Mouse (Mus musculus): ENCODE data around the gene Macrod2.

Gene Macrod2

DNA sequence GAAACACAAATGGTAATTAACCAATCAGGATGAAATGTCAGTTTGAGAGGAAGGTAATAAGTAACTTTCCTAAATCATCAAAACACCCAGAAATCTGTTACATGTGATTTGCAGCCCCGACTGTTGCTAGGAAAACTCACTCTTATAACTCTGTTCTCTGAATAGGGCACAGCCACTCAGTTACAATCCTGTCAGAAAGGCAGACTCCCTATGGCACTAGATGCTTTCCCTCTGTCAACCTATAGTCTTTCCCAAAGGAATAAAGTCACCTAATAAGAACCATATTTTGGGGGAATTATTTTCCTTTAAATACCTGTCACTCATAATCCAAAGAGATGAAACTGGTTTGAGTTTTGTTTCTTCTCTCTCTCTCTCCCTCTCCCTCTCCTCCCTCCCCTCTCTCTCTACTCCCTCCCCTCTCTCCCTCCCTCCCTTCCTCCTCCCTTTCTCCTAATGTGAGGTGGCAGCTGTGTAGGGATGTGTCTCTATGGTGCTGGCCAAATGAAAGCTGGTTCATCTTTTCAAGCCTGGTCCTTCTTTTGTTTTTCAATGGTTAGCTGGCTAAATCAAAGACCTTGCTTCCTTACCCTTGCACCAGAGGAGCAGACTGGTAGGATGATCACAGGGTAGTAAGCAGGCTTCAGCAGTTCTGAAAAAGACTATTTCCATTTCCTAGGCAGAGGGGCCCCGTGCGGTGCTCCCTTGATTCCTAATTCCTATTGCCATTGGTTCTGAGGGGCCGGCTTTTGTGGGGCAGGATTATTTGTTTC lies 661.8 kb downstream of the Macrod2 start:
- DNase-seq (ENCODE audit: low read depth, low spot score): no peak

DNA sequence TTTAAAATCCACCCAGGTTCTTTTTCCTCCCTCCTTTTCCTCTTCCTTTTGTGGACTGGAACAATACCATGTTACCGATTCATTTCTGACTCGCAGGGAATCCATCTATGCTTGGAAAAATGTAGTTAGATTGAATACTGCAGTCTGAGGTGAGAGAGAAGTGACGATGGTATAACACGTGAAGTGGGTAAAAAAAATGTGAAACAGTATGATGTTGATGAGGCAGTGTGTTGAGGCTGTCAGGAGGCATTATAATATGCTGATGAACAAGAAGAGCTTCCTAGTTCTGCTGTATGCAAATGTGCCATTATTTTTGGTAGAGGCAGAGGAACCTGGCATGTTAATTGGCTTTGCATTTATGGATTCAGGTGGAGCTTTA lies 662.3 kb downstream of the Macrod2 start:
- no peak for DNase-seq (ENCODE audit: low read depth, low spot score)

DNA sequence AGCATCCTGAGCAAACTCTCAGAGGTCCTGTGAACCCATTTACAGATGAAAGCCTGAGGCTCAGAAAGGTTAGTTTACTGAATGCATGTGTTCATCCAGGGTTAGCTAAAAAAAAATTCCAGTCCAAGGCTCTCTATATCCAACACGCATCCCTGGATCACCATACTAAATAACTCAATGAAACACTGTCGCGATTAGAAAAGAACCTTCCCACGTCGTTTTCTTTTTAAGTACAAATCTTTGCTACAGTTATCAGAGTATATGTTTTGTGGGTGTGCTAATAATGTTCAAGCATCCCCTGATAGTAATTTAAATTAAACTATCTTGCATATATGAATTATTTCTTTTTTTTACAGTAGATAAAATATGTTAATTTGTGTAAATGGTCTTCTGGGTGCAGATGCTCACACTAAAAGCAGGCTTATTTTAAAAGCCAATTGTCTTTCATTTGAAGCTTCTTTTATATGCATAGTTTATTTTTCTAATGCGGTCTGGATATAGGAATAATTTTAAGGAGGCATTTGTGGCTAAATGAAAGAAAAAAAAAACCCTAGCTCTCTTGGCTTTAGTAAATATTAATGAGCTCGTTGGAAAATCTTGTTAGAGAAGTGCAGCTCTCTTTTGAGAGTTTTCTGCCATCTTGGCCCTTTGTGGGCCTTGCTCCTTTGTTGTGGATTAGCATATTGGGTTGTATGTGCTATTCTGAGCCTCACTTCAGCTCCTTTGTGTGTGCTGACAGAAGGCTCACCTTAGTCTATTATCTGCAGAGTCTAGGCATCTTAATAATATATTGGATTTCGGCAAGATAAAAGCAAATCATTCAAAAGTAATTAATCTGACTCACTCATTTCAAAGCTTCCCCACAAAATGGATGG lies 679.1 kb downstream of the Macrod2 start:
- DNase-seq (ENCODE audit: low read depth, low spot score): no peak

DNA sequence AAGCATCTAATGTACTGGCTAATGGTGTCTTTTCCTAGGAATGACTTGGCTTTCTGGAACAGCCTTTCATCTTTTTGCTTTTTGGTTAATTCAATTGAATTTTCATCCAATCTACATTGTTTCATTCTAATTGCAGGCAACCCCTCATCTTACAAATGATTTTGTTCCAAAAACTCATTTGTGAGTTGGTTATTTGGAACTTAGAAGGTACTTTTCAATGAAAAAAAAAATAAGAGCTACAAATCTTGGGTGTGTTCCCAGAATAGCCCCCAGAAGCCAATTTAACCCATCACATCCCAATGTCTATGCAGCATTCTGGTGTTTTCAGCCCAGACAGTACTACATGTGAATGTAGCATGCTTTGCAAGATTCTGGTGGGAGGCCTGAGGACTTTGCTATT lies 683.1 kb downstream of the Macrod2 start:
- DNase-seq (ENCODE audit: low read depth, low spot score): no peak

DNA sequence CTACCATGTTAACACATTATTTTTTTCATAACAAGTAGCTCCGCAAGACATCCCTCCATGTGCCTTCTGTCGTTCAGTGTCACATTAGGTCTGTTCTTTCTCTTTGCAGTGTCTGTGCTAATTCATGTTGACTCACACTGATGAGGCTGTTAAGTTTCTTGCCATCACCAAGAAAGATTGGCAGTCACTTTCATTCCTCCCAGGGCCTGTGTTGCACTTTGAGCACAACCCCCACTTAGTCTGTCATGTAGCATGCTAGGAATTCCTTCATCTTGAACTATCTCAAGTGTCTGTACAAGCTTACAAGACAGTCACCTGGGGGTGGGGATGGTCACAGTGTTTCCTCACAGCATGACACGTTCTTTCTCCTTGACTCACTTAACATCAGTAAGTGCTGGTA lies 696.2 kb downstream of the Macrod2 start:
- no peak for DNase-seq (ENCODE audit: low read depth, low spot score)

DNA sequence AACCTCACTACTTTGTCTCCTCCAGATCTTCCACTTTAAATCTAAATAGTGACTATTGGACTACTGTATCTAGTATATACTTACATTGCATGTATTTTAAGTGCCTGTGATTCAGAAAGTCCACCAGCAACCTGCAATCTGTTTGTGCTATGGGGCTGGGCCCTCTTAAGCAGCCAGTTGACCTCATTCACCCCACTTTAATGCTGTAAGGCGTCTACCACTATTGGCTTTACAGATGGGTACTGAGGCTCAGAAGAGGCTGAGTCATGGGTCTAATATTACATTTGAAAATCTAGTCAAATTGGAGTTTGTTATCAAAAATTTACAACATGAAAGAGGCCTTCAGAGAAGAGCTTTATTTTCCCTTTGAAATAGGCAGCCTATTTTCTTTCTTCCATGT lies 722.5 kb downstream of the Macrod2 start:
- DNase-seq (ENCODE audit: low read depth, low spot score): no peak

DNA sequence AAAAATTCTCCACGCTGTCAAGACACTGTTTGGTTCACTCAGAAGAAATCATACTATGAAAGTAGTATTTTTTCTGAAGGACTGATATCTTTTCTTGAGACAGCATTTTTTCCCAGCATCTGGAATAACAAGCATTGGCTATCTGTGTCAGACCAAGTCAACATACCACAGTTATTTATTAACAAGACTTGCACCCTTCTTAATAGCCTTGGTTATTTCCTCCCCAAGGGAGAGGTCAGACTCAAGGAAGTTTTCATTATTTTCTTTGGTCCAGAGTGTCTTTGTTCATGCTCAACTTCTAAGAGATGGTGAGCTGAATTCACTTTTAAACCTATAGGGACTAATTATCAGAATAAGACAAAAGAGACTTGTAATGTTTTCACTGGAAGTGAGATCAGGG lies 728.8 kb downstream of the Macrod2 start:
- DNase-seq (ENCODE audit: low read depth, low spot score): no peak

DNA sequence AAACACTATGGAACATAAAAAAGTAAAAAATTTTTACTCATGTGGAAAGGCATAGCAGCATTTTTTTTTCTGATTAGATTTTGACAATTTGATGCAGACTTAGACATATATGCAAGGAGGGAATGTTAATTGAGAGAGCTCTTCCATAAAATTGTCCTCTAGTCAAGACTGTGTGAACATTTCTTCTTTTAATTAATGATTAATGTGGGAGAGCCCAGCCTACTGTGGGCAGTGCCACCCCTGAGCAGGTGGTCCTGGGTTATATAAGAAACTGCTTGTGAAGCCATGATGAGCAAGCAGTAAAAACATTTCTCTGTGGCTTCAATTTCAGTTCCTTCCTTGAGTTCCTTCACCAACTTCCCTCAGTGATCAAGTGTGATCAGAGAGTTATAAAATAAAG lies 730.5 kb downstream of the Macrod2 start:
- DNase-seq (ENCODE audit: low read depth, low spot score): no peak

DNA sequence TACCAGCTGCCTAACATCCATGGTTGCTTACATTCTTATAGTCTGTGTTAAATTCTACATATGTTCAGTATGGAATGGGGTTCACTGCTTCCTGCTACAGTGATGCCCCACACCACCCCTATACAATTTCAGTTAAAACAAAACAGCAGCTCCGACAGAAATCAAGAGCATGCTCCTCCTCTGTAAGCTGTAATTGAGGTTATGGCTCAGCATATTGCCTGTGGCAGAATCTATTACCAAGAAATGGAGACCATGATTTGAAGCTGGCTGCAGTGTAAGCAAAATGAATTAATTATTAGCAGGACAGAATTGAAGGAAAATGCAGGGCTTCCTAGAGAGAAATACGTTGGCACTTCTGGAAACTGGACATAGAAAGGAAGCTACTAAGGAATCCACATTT lies 747.2 kb downstream of the Macrod2 start:
- DNase-seq (ENCODE audit: low read depth, low spot score): no peak

DNA sequence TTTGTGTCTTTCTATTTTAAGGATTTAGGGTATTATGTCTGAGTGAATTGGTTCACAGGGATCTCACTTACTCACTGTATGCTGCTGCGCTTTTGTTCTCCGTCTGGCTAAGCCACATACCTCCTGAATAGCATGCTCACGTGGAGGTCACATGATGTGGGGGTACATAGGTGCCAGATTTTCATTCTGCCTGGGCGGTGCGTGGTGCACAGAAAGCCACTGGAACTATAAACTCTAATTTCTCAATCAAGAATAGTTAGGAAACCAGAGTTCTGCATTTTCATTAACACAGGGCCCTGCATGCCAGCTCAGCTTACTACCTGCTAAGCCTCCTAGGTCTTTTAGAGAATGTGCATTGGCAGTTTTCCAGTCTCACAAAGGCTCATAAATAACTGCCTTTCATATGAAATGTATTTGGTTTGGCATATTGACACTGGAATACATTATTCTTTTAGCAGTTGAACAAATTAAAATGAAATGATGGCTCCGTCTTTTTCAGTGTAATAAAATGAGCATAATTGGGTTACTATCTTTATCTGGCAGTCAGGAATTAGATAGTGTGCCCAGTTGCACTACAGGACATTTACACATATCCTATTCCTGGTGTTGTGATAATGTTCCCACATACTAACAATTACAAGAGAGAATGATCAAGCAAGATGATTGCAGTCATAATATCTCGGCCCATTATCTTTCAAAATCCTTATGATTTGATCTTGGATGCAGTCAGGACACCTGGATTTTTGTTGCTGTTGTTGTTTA lies 757.1 kb downstream of the Macrod2 start:
- DNase-seq (ENCODE audit: low read depth, low spot score): peak; percentile 3

DNA sequence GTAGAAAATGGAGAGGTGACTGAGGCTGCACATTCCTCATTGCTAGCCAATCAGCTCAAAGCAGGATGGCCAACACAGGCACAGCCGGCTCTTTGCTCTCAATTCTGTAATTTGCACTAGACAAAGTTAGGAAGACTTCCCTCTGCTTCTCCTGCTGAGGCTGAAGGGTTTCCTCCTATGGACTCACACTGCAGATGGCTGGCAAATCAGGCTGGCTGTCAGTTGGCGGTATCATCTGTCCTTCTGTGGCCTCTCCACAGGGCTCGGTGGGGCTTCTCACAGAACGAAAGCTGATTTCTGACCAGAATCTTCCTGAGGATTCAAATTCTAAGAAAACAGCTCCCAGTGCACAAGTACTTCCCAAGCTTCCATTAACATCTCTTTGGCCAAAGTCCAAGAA lies 760.9 kb downstream of the Macrod2 start:
- no peak for DNase-seq (ENCODE audit: low read depth, low spot score)

DNA sequence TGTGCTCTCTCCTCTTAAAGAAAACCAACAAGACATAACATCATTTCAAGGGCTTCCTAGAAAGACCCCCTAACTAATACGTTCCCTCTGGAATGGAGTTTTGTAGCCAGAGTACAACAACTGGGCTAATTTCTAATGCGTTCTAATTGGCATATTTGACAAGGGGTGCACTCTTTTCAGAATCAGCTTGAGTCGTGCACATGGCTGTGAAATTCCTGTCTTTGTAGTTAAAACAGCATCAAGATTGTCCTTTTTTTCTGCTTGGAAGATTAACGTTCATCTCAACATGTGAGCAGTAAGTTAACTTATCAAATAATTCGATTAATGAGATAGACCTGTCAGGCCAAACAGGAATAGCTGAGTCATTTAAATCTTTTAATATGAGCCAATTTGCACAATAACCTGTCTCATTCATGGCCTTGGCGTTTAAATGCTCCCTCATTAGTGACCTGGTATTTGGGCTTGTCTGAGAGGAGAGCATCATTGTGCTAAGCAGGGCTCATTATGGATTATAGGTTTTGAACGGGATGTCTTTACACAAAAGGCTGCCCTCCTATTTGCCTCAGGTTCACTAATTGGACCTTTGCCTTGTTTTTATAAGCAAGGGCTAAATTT lies 762.0 kb downstream of the Macrod2 start:
- DNase-seq (ENCODE audit: low read depth, low spot score): no peak

DNA sequence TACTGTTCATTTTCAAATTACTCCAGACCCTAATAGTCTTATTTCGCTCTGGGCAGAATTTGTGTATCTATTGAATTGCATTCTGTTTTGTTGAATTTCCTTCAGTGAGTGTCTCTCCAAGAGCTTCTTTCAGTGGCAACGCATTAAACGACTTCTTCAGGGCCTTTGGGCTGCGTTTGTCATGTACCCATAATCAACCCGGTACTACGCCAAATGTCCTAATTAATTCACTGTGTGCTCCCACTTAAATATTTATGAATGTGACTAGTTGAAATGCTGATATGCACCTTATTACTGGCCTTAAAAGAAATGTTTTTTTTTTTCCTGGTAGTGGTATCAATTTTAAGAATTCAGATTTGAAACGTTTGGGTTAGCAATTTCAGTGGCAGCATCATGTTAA lies 763.1 kb downstream of the Macrod2 start:
- DNase-seq (ENCODE audit: low read depth, low spot score): no peak

DNA sequence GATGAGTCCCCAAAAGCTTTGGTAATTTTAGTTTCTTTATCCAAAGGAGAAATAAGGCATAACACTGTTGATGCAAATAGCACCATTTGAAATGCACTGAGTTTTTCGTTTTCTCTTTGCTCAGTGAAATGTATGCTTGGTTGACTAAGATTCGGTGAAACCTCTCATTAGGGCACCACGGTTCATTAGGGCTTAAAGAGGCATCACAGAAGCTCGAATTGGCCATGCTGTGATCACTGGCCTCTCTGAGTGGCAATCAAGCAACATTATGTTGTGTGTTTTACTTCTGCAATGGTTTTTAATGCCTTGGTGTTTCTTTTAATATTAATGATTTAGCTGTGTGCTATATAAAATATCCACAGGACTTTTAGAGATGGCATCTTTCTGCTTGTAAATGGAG lies 768.8 kb downstream of the Macrod2 start:
- DNase-seq (ENCODE audit: low read depth, low spot score): no peak

DNA sequence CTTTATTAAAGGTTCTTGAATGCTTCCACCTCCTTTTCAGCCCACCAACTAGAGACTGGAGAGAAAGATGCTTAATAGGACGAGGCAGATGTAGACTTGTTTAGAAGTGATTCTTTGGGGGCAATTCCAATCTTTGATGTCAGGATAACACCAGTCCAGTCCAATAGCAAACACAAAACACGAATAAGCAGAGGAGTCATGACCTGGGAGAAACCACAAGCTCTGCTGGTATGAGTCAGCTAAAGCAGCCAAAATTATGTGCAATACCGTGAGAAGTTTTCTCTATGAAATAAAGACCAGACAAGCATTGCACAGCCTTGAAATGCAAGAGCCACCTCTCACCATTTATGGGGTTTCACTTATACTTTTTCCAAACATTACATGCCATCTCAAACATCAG lies 774.5 kb downstream of the Macrod2 start:
- DNase-seq (ENCODE audit: low read depth, low spot score): no peak

DNA sequence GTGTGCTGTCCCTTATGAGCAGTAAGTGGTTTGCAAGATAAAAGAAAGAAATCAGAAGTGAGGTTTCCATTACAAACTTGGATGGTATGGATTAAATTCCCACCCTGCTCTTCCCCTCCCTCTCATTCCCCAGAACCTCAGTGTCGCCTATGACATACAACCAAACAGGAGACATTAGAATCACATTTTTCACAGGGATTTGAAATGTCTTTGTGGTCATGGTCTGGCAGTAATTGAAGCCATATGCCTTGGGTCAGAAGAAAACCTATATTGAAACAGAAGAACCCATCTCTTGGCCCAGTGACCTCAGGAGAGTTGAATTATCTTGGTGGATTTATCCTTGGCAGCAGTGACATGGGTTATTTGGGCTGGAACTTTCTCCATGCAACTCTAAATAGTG lies 778.1 kb downstream of the Macrod2 start:
- DNase-seq (ENCODE audit: low read depth, low spot score): no peak

DNA sequence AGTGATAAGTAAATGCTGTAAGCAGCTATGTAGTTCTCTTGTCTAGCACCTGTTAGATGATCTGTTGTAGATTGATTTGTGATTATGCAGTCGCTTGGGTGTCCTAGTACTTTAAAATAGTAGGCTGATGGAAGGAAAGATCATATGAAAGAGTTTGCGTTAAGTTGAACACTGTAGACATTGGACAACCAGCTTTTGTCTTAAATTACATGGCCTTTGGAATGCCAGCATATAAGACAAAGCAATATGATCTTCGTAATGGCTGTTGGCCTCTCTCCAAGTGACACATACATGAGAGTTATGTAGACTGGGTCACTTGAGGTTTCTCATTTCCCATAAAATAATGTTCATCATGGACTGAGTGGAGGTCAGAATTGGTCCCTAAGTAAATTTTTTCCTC lies 778.5 kb downstream of the Macrod2 start:
- no peak for DNase-seq (ENCODE audit: low read depth, low spot score)

DNA sequence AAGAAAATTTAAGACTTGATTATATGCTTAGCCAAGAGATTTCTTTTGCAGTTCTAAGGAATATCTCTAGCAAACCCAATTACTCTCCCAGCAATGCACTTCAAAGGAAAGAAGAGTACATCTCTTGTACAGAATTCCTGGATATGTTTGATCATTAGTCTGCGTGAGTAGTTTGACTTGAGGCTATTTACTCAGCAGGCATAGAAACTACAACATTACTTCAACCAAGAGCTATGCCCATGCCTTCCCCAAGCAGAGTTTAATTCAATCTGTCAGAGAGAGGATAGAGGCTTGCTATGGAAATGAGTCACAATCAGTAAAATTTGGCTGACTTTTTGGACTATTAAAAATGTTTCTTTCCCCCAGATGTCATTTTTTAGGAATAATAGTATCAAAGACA lies 785.5 kb downstream of the Macrod2 start:
- DNase-seq (ENCODE audit: low read depth, low spot score): no peak

DNA sequence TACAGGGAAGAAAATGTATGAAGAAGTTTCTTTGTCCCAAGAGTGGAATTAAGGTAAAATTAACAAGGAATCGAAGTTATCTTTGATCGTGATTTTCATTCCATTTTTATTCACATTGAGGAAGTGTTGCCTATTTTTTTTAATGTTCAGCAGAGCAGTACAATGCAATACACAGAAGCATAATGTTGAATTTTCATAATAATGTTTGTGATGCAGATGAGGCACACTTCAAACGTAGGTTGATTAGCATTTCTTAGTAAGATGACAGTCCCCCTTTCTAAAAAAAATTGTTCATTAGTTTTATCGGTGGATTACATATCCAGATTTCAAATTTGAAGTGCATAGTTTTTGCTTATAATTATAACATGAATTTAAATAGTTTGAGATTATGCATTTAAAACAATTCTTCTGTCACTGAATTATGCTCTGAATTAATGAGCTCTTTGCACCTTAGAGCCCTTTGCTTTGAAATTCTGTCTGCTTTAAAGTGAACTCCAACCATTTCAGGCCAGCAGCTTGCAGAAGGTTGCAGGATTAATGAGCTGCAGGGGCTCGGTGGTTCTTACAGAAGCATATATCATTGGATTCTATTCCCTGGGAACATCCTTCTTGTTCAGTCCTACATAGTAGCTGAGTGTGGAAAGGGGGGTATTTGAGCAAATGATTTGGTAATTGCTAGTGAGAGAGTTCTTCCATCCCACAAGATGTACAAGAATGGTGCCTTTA lies 787.1 kb downstream of the Macrod2 start:
- DNase-seq (ENCODE audit: low read depth, low spot score): no peak

DNA sequence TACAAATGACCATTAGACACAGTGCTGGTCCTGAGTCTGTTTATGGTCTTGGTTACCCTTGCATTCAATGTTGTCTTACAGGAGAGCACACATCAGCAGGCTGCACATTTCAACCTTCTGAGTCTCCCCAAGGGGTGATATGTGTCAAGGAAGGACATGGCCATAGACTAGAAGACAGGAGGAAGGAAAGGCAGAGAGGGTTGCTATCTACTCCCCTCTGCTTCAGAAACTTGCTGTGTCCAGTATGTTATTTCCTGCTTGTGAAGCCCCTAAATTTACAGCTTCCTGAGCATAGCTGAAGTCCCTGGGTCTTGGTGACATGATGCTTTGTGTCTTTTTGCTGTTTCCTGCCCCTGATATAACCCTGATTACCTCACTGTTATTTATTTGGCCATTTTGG lies 799.4 kb downstream of the Macrod2 start:
- DNase-seq (ENCODE audit: low read depth, low spot score): no peak

DNA sequence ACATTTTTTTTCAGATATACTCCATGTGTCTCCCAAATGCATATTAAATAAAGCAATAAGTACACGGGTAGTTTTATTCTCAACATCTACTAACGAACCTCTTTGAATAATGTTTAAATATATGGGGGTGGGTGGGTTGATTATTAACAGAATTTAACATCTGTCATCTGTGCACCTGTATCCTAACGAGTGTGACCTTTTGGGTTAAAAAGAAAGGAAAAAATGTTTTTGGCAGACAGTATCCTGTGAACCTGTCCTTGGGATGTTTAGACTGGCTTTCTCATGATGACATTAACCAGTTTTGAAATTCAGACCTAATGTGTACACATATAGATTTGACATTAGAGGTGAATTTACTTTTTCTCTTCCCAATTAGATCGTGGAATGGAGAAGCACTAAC lies 805.4 kb downstream of the Macrod2 start:
- no peak for DNase-seq (ENCODE audit: low read depth, low spot score)
